Mouse (Mus musculus): Measurements from ENCODE around the gene Nme7. TPM values are rescaled to one million over a fixed set of nuclear protein-coding genes. Genes with fewer than 3 reads are reported as not detected.

The Nme7 gene
- total RNA-seq, 2 experiments from 2014 or later: 1.3 to 1.7 TPM

- DNase-seq (ENCODE audit: low spot score): no peak
These were observed 73.0 kb downstream of the Nme7 start for GRCm38 (mm10) chr1:164376761-164377487.

- no peak for DNase-seq (ENCODE audit: low spot score)
These were observed 79.7 kb downstream of the Nme7 start for GRCm38 (mm10) chr1:164383621-164384020.

- DNase-seq (ENCODE audit: low spot score): no peak
These were observed 80.4 kb downstream of the Nme7 start for GRCm38 (mm10) chr1:164384354-164384753.

- no peak for DNase-seq (ENCODE audit: low spot score)
These were observed 81.1 kb downstream of the Nme7 start for GRCm38 (mm10) chr1:164384972-164385371.

GRCm38 (mm10) chr1:164389743-164390142 lies 85.8 kb downstream of the Nme7 start:
- no peak for DNase-seq (ENCODE audit: low spot score)

- no peak for DNase-seq (ENCODE audit: low spot score)
These were observed 88.3 kb downstream of the Nme7 start for GRCm38 (mm10) chr1:164392176-164392575.

GRCm38 (mm10) chr1:164395131-164395780 lies 91.3 kb downstream of the Nme7 start:
- no peak for DNase-seq (ENCODE audit: low spot score)

- no peak for DNase-seq (ENCODE audit: low spot score)
These were observed 93.8 kb downstream of the Nme7 start for GRCm38 (mm10) chr1:164397672-164398071.

GRCm38 (mm10) chr1:164399578-164399977 lies 95.7 kb downstream of the Nme7 start:
- no peak for DNase-seq (ENCODE audit: low spot score)

GRCm38 (mm10) chr1:164405385-164405802 lies 101.5 kb downstream of the Nme7 start:
- peak; percentile 10 for DNase-seq (ENCODE audit: low spot score)

GRCm38 (mm10) chr1:164406506-164406905 lies 102.6 kb downstream of the Nme7 start:
- DNase-seq (ENCODE audit: low spot score): no peak

- DNase-seq (ENCODE audit: low spot score): no peak
These were observed 104.7 kb downstream of the Nme7 start for GRCm38 (mm10) chr1:164408655-164409054.

- no peak for DNase-seq (ENCODE audit: low spot score)
These were observed 107.4 kb downstream of the Nme7 start for GRCm38 (mm10) chr1:164411306-164411705.

- DNase-seq (ENCODE audit: low spot score): no peak
These were observed 109.0 kb downstream of the Nme7 start for GRCm38 (mm10) chr1:164412906-164413305.

- no peak for DNase-seq (ENCODE audit: low spot score)
These were observed 109.7 kb downstream of the Nme7 start for GRCm38 (mm10) chr1:164413608-164414007.

GRCm38 (mm10) chr1:164415347-164415751 lies 111.4 kb downstream of the Nme7 start:
- DNase-seq (ENCODE audit: low spot score): no peak

- no peak for DNase-seq (ENCODE audit: low spot score)
These were observed 112.9 kb downstream of the Nme7 start for GRCm38 (mm10) chr1:164416692-164417394.

GRCm38 (mm10) chr1:164417604-164418003 lies 113.7 kb downstream of the Nme7 start:
- no peak for DNase-seq (ENCODE audit: low spot score)

- no peak for DNase-seq (ENCODE audit: low spot score)
These were observed 114.4 kb downstream of the Nme7 start for GRCm38 (mm10) chr1:164418320-164418719.

- DNase-seq (ENCODE audit: low spot score): no peak
These were observed 115.5 kb downstream of the Nme7 start for GRCm38 (mm10) chr1:164419401-164419800.

- DNase-seq (ENCODE audit: low spot score): no peak
These were observed 116.9 kb downstream of the Nme7 start for GRCm38 (mm10) chr1:164420623-164421354.

GRCm38 (mm10) chr1:164426227-164426626 lies 122.3 kb downstream of the Nme7 start:
- DNase-seq (ENCODE audit: low spot score): no peak
